Mouse (Mus musculus): ENCODE data around the gene Myadm. TPM values are rescaled to one million over a fixed set of nuclear protein-coding genes. Genes with fewer than 3 reads are reported as not detected.
A peak's percentile ranks its signal among the peaks of the same experiment; 100 is the strongest.
"Not testable (repeated sequence)": the region's sequence is repeated elsewhere in the genome, so short reads cannot be mapped to it uniquely, and the experiment has no call there.

Myadm gene
- total and polyA plus RNA-seq, 3 experiments: 4.4 to 22.6 (median 4.6) TPM

DNA sequence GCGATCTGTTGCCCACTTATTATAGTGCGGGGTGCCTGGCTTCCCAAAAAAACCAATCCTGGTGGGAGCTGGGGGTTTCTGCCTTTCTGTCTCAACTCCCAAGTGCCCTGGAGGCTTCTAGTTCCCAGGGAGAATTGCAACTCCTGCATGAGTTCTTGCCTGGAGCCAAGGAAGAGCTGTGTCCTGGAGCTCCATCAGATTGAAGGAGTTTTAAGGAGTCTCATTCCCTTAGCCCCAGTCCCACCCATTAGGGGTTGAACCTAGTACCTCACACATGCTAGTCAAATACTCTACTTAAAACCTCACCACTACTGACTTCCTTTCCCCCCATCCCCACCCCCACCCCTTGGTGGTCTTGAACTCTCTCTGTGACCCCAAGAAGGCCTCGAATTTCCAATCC is 2.9 kb downstream of the Myadm start:
- no peaks in the 10 kb centered on the region for H3K9me3 ChIP-seq (replicated peaks; ENCODE audit: low read length)
- TF ChIP-seq SMC3 (IDR thresholded peaks at IDR 0.05; ENCODE audit: low read depth, low read length) (no peak), ZKSCAN1 (IDR thresholded peaks at IDR 0.05; ENCODE audit: borderline replicate concordance, low read depth, low read length) (no peak), JUND (conservative IDR thresholded peaks at IDR 0.05; ENCODE audit: low read depth, low read length) (no peak), MAFK (IDR thresholded peaks at IDR 0.05; ENCODE audit: insufficient replicate concordance, low read length) (no peak), ZMIZ1 (IDR thresholded peaks at IDR 0.05; ENCODE audit: low read depth, low read length) (no peak), MXI1 (IDR thresholded peaks at IDR 0.05; ENCODE audit: low read depth, low read length) (no peak), MAX (IDR thresholded peaks at IDR 0.05; ENCODE audit: low read length) (no peak), NRF1 (IDR thresholded peaks at IDR 0.05; ENCODE audit: low read depth, low read length) (no peak), NELFE (IDR thresholded peaks at IDR 0.05; ENCODE audit: low read depth, low read length) (no peak)
- peak overlapping the region in 1 of 3 experiments; percentile 56 for H3K4me3 ChIP-seq (replicated peaks in 1 of 3; ENCODE audit: low read depth in 2 of 3, low read length in 2 of 3, poor library complexity in 1 of 3)
- H3K27me3 ChIP-seq (replicated peaks): no peaks in the 10 kb centered on the region
- dilution Hi-C loops (cut with MboI; ENCODE audit: extremely low pct_ligation_motif_present, extremely low pct_unique_long_range_greater_than_20kb, low sequenced_read_pairs): no loop called here
- H3K79me2 ChIP-seq (replicated peaks; ENCODE audit: control insufficient read depth, extremely low read depth, insufficient read depth, poor library complexity, severe bottlenecking): no peaks in the 10 kb centered on the region
- peaks cover 7 to 78% of the 10 kb centered on the region in 2 experiments for H3K4me1 ChIP-seq (ENCODE audit: control insufficient read depth in 1 of 2, insufficient read depth in 2 of 2)
- H3K27ac ChIP-seq (ENCODE audit: insufficient read depth, low read depth): no peak overlapping the region
- peaks cover 2 to 8% of the 10 kb centered on the region in 2 experiments for H3K36me3 ChIP-seq (replicated peaks in 1 of 2; ENCODE audit: control insufficient read depth in 1 of 2, insufficient read depth in 1 of 2, low read length in 1 of 2)
- peak overlapping the region; percentile 35; the same call in 1 of the 2 replicates for H3K4me2 ChIP-seq (ENCODE audit: insufficient read depth, low read depth, poor library complexity, severe bottlenecking)
- no peak overlapping the region for H3K9ac ChIP-seq (ENCODE audit: insufficient read depth, low read depth)
- in situ Hi-C loops (cut with MboI; ENCODE audit: low pct_ligation_motif_present, low pct_unique_long_range_greater_than_20kb, low sequenced_read_pairs): no loop called here
- no peak for DNase-seq (ENCODE audit: extremely low read depth)

DNA sequence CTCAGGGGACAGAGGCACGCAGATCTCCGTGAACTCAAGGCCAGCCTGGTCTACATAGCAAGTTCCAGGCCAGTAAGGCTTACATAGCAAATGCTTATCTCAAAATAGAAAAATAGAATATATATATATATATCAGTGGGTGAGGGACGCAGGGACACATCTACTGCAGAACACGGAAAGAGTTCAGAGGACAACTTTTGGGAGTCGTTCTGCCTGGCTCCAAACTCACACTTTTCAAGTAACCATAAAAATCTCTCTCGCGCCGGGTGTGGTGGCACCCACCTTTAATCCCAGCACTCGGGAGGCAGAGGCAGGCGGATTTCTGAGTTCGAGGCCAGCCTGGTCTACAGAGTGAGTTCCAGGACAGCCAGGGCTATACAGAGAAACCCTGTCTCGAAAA is 3.4 kb downstream of the Myadm start:
- H3K27ac ChIP-seq (ENCODE audit: insufficient read depth, low read depth); H3K9me3 ChIP-seq (replicated peaks; ENCODE audit: low read length); H3K79me2 ChIP-seq (replicated peaks; ENCODE audit: control insufficient read depth, extremely low read depth, insufficient read depth, poor library complexity, severe bottlenecking); H3K27me3 ChIP-seq (replicated peaks); dilution Hi-C loops (cut with MboI; ENCODE audit: extremely low pct_ligation_motif_present, extremely low pct_unique_long_range_greater_than_20kb, low sequenced_read_pairs); DNase-seq (ENCODE audit: extremely low read depth); in situ Hi-C loops (cut with MboI; ENCODE audit: low pct_ligation_motif_present, low pct_unique_long_range_greater_than_20kb, low sequenced_read_pairs); H3K9ac ChIP-seq (ENCODE audit: insufficient read depth, low read depth): not testable (repeated sequence)
- Histone ChIP-seq H3K4me1 (ENCODE audit: control insufficient read depth in 1 of 2, insufficient read depth in 2 of 2) (peaks cover 7 to 78% of the 10 kb centered on the region in 2 experiments), H3K4me3 (replicated peaks in 1 of 3; ENCODE audit: low read depth in 2 of 3, low read length in 2 of 3, poor library complexity in 1 of 3) (peak overlapping the region in 1 of 3 experiments; percentile 56), H3K4me2 (ENCODE audit: insufficient read depth, low read depth, poor library complexity, severe bottlenecking) (peak overlapping the region; percentile 35; the same call in 1 of the 2 replicates), H3K36me3 (replicated peaks in 1 of 2; ENCODE audit: control insufficient read depth in 1 of 2, insufficient read depth in 1 of 2, low read length in 1 of 2) (peaks cover 8 to 14% of the 10 kb centered on the region in 2 experiments)

GRCm38 (mm10) chr7:3292791-3293190 is 3.9 kb downstream of the Myadm start:
- Histone ChIP-seq H3K27me3 (replicated peaks) (no peaks in the 10 kb centered on the region), H3K4me1 (ENCODE audit: control insufficient read depth in 1 of 2, insufficient read depth in 2 of 2) (peaks cover 7 to 77% of the 10 kb centered on the region in 2 experiments), H3K79me2 (replicated peaks; ENCODE audit: control insufficient read depth, extremely low read depth, insufficient read depth, poor library complexity, severe bottlenecking) (no peaks in the 10 kb centered on the region), H3K36me3 (replicated peaks in 1 of 2; ENCODE audit: control insufficient read depth in 1 of 2, insufficient read depth in 1 of 2, low read length in 1 of 2) (peaks cover 11 to 19% of the 10 kb centered on the region in 2 experiments), H3K4me2 (ENCODE audit: insufficient read depth, low read depth, poor library complexity, severe bottlenecking) (0 out of 2 replicates have a peak overlapping the region, but pooled peaks have one; percentile 16), H3K9ac (ENCODE audit: insufficient read depth, low read depth) (no peak overlapping the region), H3K27ac (ENCODE audit: insufficient read depth, low read depth) (no peak overlapping the region), H3K4me3 (replicated peaks in 1 of 3; ENCODE audit: low read depth in 2 of 3, low read length in 2 of 3, poor library complexity in 1 of 3) (peak overlapping the region; percentile 45 to 56 (median 45)), H3K9me3 (replicated peaks; ENCODE audit: low read length) (no peaks in the 10 kb centered on the region)
- DNase-seq (ENCODE audit: extremely low read depth): peak; percentile 85
- TF ChIP-seq TBP (conservative IDR thresholded peaks at IDR 0.05; ENCODE audit: low read depth, low read length) (0 out of 2 replicates have a peak, but pooled peaks have one; percentile 17), ZKSCAN1 (IDR thresholded peaks at IDR 0.05; ENCODE audit: borderline replicate concordance, low read depth, low read length) (no peak), IRF4 (IDR thresholded peaks at IDR 0.05; ENCODE audit: low read depth, low read length) (no peak), POLR2A (IDR thresholded peaks at IDR 0.05; ENCODE audit: low read depth, low read length) (peak; percentile 42), ZNF384 (IDR thresholded peaks at IDR 0.05; ENCODE audit: low read depth, low read length) (no peak)
- in situ Hi-C loops (cut with MboI; ENCODE audit: low pct_ligation_motif_present, low pct_unique_long_range_greater_than_20kb, low sequenced_read_pairs) (no loop called here), dilution Hi-C loops (cut with MboI; ENCODE audit: extremely low pct_ligation_motif_present, extremely low pct_unique_long_range_greater_than_20kb, low sequenced_read_pairs) (no loop called here)
